Mouse (Mus musculus): ENCODE results near the gene Kcnj4. TPM values are rescaled to one million over a fixed set of nuclear protein-coding genes. Genes with fewer than 3 reads are reported as not detected.

Gene Kcnj4
- polyA plus RNA-seq, 1 experiment from 2014 or later = not detected

DNA sequence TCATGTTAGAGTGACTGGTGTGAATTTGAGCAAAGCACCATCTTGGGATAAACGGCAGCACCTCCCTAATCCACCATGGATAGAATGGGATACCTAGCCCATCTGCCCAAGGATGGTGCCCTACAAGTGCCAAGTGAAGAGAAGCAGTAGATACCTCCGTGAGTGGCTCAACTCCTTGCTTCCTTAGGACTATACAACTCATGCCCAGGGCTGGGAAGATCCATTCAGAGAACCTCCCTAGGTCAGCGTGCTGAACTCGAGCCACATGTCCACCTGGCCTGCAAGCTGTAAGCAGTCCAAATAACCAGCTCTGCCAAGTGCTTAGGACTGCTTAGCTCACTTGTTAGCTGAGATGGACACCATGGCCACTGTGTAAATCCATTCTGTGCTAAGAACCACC is 22.2 kb upstream of the Kcnj4 start:
- peaks cover 63% of the 10 kb centered on the region for H3K36me3 ChIP-seq
- H3K27me3 ChIP-seq = no peaks in the 10 kb centered on the region
- no peak for ATAC-seq (ENCODE audit: low FRiP score, low read depth)
- no peaks in the 10 kb centered on the region for H3K4me1 ChIP-seq (replicated peaks)
- H3K4me2 ChIP-seq = no peak overlapping the region
- no peak overlapping the region for H3K4me3 ChIP-seq
- H3K27ac ChIP-seq (replicated peaks) = no peak overlapping the region
- H3K9ac ChIP-seq = no peak overlapping the region
- H3K9me3 ChIP-seq = no peaks in the 10 kb centered on the region
- 76% methylated on average over 4 of the region's 4 CpGs for WGBS

- Histone ChIP-seq H3K27me3 (no peaks in the 10 kb centered on the region), H3K27ac (replicated peaks) (no peak overlapping the region), H3K4me1 (replicated peaks) (no peaks in the 10 kb centered on the region), H3K4me2 (no peak overlapping the region), H3K9me3 (no peaks in the 10 kb centered on the region), H3K4me3 (no peak overlapping the region), H3K9ac (no peak overlapping the region), H3K36me3 (peaks cover 53% of the 10 kb centered on the region)
- ATAC-seq (ENCODE audit: low FRiP score, low read depth) = no peak
- WGBS = 66% methylated on average over 9 of the region's 9 CpGs
Observed at GRCm38 (mm10) chr15:79525979-79526768, 21.1 kb upstream of the Kcnj4 start.

DNA sequence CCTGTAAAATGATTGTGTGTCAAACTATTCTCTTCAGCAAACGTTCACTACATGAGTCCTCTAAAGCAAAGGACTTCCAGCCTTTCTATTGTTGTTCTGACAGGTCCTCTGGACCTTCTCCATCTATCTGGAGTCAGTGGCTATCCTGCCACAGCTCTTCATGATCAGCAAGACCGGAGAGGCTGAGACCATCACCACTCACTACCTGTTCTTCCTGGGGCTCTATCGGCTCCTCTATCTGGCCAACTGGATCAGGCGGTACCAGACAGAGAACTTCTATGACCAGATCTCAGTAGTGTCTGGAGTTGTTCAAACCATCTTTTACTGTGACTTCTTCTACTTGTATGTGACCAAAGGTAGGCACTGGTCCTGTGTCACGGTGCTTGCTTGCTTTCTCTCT is 20.5 kb upstream of the Kcnj4 start:
- Histone ChIP-seq H3K9me3 (no peaks in the 10 kb centered on the region), H3K36me3 (peaks cover 47% of the 10 kb centered on the region), H3K9ac (no peak overlapping the region), H3K4me1 (replicated peaks) (no peaks in the 10 kb centered on the region), H3K4me2 (no peak overlapping the region), H3K27me3 (no peaks in the 10 kb centered on the region), H3K4me3 (no peak overlapping the region), H3K27ac (replicated peaks) (no peak overlapping the region)
- 90% methylated on average over 5 of the region's 5 CpGs for WGBS
- no peak for ATAC-seq (ENCODE audit: low FRiP score, low read depth)

DNA sequence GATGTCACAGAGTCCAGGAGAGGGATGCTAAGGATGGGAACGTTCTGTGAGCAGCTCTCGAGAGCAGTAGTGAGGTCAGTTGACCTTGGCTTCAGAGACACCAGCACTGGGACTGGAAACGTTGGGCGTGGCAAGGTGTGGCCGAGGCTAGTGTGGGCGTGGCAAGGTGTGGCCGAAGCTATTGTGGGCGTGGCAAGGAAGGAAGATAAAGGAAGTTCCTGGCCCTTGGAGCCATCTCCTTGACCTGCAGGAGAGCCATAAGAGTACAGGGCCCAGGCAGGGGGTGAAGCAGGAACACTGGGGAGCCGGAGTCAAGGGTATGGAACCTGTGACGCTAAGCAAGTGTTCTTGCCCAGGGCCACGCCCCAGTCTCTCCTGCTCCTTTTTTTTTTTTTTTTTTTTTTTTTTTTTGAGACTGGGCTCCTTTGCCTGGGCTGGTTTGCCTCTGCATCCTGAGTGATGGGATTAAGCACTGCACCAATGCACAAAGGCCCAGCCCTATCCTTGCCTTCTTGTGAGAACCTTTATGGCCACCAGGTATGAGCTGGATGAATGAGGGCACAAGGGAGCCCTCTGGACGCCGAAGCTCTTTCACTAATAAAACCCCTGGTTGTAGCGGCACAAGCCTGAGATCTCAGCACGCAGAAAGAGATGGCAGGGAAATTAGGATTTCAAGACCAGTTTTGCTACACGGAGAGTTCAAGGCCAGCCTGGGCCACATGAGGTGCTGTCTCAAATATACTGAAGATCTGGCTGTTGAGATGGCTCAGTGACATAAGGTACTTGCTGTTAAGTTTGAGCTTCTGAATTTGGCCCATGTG is 14.6 kb upstream of the Kcnj4 start:
- H3K36me3 ChIP-seq = no peaks in the 10 kb centered on the region
- 54% methylated on average over 16 of the region's 16 CpGs for WGBS
- no peak overlapping the region for H3K4me2 ChIP-seq
- no peaks in the 10 kb centered on the region for H3K9me3 ChIP-seq
- no peak for ATAC-seq (ENCODE audit: low FRiP score, low read depth)
- no peak overlapping the region for H3K4me3 ChIP-seq
- H3K27me3 ChIP-seq = peaks cover 35% of the 10 kb centered on the region
- peaks cover 13% of the 10 kb centered on the region for H3K4me1 ChIP-seq (replicated peaks)
- H3K9ac ChIP-seq = no peak overlapping the region
- no peak overlapping the region for H3K27ac ChIP-seq (replicated peaks)

DNA sequence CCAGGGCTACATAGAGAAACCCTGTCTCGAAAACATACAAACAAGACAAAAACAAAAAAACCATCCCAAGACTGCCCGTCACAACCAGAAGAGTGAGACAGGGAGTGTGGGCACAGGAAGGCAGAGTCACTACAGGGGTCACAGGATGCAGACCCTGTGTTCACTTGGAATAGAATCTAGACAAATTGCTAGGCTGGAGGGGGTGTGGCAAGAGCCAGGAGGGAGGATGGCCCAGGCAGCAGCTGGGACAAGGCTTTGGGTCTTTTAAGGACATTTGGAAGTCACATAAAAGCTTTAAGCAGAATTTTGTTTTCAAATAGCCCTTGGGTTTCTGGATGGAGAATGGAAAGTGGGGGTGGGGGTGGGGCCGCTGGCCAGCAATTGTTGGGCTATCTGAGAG is 13.5 kb upstream of the Kcnj4 start:
- Histone ChIP-seq H3K9me3 (no peaks in the 10 kb centered on the region), H3K4me1 (replicated peaks) (peaks cover 13% of the 10 kb centered on the region), H3K9ac (no peak overlapping the region), H3K36me3 (no peaks in the 10 kb centered on the region), H3K4me3 (no peak overlapping the region), H3K27me3 (peaks cover 45% of the 10 kb centered on the region), H3K27ac (replicated peaks) (no peak overlapping the region), H3K4me2 (no peak overlapping the region)
- 88% methylated on average over 3 of the region's 3 CpGs for WGBS
- no peak for ATAC-seq (ENCODE audit: low FRiP score, low read depth)

DNA sequence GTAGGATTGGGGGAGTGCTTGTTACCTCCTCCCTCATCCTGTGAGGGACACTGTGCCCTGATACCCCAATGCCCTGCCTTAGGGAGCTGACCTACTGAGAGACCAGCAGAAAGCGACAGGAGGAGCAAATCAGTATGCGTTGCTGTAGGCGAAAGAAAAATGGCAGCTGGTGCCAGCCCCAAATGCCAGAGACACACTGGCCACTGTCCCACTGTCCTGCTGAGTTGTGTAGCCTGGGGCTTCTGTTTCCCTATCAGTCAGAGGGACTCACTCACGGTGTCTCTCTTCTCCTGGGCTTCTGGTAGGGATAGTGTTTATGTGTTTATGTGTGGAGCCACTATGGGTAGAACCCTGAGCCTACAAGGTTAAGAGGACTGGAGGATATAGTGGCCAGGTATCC is 12.7 kb upstream of the Kcnj4 start:
- Histone ChIP-seq H3K4me1 (replicated peaks) (peaks cover 13% of the 10 kb centered on the region), H3K9ac (no peak overlapping the region), H3K9me3 (no peaks in the 10 kb centered on the region), H3K4me2 (no peak overlapping the region), H3K27me3 (peaks cover 52% of the 10 kb centered on the region), H3K27ac (replicated peaks) (no peak overlapping the region), H3K36me3 (no peaks in the 10 kb centered on the region), H3K4me3 (no peak overlapping the region)
- 50% methylated on average over 4 of the region's 4 CpGs for WGBS
- ATAC-seq (ENCODE audit: low FRiP score, low read depth) = no peak

- Histone ChIP-seq H3K27me3 (peaks cover 56% of the 10 kb centered on the region), H3K27ac (replicated peaks) (no peak within 1 kb of the TSS), H3K4me1 (replicated peaks) (peaks cover 20% of the 10 kb centered on the region), H3K4me2 (peak within 1 kb of the TSS; percentile 83), H3K4me3 (peak within 1 kb of the TSS; percentile 44), H3K9me3 (no peaks in the 10 kb centered on the region), H3K36me3 (no peaks in the 10 kb centered on the region), H3K9ac (peak within 1 kb of the TSS; percentile 26; the same call in 1 of the 2 replicates)
- under 1% methylated on average over 70 of the region's 71 CpGs for WGBS
- ATAC-seq (ENCODE audit: low FRiP score, low read depth) = peak; percentile 42; the same call in 1 of the 2 replicates
Observed at GRCm38 (mm10) chr15:79516171-79517096, 11.4 kb upstream of the Kcnj4 start, which contains the start of gene Kdelr3. Gene Kdelr3, plus strand, starts transcription at chr15:79516411.

- Histone ChIP-seq H3K27ac (replicated peaks) (no peak overlapping the region), H3K4me3 (no peak overlapping the region), H3K36me3 (no peaks in the 10 kb centered on the region), H3K9ac (no peak overlapping the region), H3K4me2 (no peak overlapping the region), H3K4me1 (replicated peaks) (peaks cover 25% of the 10 kb centered on the region), H3K27me3 (peaks cover 77% of the 10 kb centered on the region), H3K9me3 (no peaks in the 10 kb centered on the region)
- 10% methylated on average over 9 of the region's 9 CpGs for WGBS
- ATAC-seq (ENCODE audit: low FRiP score, low read depth) = no peak
Observed at GRCm38 (mm10) chr15:79513940-79514339, 8.9 kb upstream of the Kcnj4 start.

GRCm38 (mm10) chr15:79511553-79512320 is 6.7 kb upstream of the Kcnj4 start:
- H3K9me3 ChIP-seq = no peaks in the 10 kb centered on the region
- H3K4me3 ChIP-seq = peak overlapping the region; percentile 45
- H3K4me1 ChIP-seq (replicated peaks) = peaks cover 21% of the 10 kb centered on the region
- ATAC-seq (ENCODE audit: low FRiP score, low read depth) = peak; percentile 91
- peak overlapping the region; percentile 84 for H3K4me2 ChIP-seq
- no peak overlapping the region for H3K27ac ChIP-seq (replicated peaks)
- H3K9ac ChIP-seq = peak overlapping the region; percentile 44
- H3K36me3 ChIP-seq = no peaks in the 10 kb centered on the region
- peaks cover 74% of the 10 kb centered on the region for H3K27me3 ChIP-seq
- WGBS = under 1% methylated on average over 60 of the region's 61 CpGs

- 82% methylated on average over 7 of the region's 7 CpGs for WGBS
- no peaks in the 10 kb centered on the region for H3K36me3 ChIP-seq
- H3K27me3 ChIP-seq = peaks cover 72% of the 10 kb centered on the region
- no peak overlapping the region for H3K27ac ChIP-seq (replicated peaks)
- no peak for ATAC-seq (ENCODE audit: low FRiP score, low read depth)
- H3K9ac ChIP-seq = no peak overlapping the region
- no peak overlapping the region for H3K4me2 ChIP-seq
- H3K9me3 ChIP-seq = no peaks in the 10 kb centered on the region
- H3K4me1 ChIP-seq (replicated peaks) = peaks cover 23% of the 10 kb centered on the region
- no peak overlapping the region for H3K4me3 ChIP-seq
Observed at GRCm38 (mm10) chr15:79510425-79510824, 5.4 kb upstream of the Kcnj4 start.

GRCm38 (mm10) chr15:79509998-79510397 is 5.0 kb upstream of the Kcnj4 start:
- H3K27me3 ChIP-seq = peaks cover 72% of the 10 kb centered on the region
- ATAC-seq (ENCODE audit: low FRiP score, low read depth) = no peak
- WGBS = 28% methylated on average over 6 of the region's 6 CpGs
- H3K9ac ChIP-seq = no peak overlapping the region
- H3K4me2 ChIP-seq = no peak overlapping the region
- no peaks in the 10 kb centered on the region for H3K9me3 ChIP-seq
- H3K27ac ChIP-seq (replicated peaks) = no peak overlapping the region
- H3K36me3 ChIP-seq = no peaks in the 10 kb centered on the region
- H3K4me3 ChIP-seq = no peak overlapping the region
- peaks cover 27% of the 10 kb centered on the region for H3K4me1 ChIP-seq (replicated peaks)

All from hindbrain, embryonic 15.5 days (tissue).